18 mouse cellular contexts compared by ENCODE assay signal in the genomic region with DNA sequence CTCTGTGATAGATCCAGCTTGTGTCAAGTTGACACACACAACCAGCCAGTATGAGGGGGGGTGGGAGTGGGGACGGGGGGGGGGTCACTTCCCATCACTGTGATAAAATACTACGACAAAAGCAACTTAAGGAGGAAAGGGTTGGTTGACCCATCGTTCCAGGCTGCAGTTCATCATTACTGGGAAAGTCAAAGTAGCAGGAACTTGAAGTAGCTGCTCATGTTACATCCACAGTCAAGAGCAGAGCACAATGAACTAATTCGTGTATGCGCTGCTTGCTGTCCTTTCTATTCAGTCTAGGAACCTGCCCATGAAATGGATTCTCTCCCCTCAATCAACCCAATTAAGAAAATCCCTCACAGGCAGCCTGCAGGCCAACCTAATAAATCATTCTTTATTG.
"Had no signal": no experiment of that assay in that cellular context is flagged by ENCODE, and none has a peak within 500 bp of the region (broad histone marks: within the 10 kb centered on the region; RNA-seq: fewer than 3 reads in every experiment).

No protein-coding gene starts in this region.

- H3K9me3 ChIP-seq: liver, embryonic 15.5 days; lung, embryonic 15.5 days; megakaryocyte, embryonic 14.5 days; midbrain, embryonic 13.5 days; midbrain, embryonic 15.5 days; stomach, embryonic 15.5 days had no signal

- H3K4me2 ChIP-seq: liver, embryonic 15.5 days; lung, embryonic 15.5 days; midbrain, embryonic 11.5 days; midbrain, embryonic 13.5 days; midbrain, embryonic 15.5 days; stomach, embryonic 15.5 days had no signal

- H3K27ac ChIP-seq: liver, embryonic 15.5 days; lung, embryonic 15.5 days; macrophage; midbrain, embryonic 13.5 days; midbrain, embryonic 15.5 days; stomach, embryonic 15.5 days; stomach, postnatal 0 days had no signal

- H3K4me3 ChIP-seq: liver, embryonic 15.5 days; lung, embryonic 15.5 days; megakaryocyte, embryonic 14.5 days; midbrain, embryonic 13.5 days; midbrain, embryonic 15.5 days; stomach, embryonic 15.5 days had no signal

- H3K4me1 ChIP-seq: liver, embryonic 15.5 days; lung, embryonic 15.5 days; megakaryocyte, embryonic 14.5 days; midbrain, embryonic 13.5 days; midbrain, embryonic 15.5 days; stomach, embryonic 15.5 days had no signal

- H3K9ac ChIP-seq: liver, embryonic 15.5 days; liver, postnatal 0 days; lung, embryonic 15.5 days; midbrain, embryonic 13.5 days; midbrain, embryonic 15.5 days; stomach, embryonic 15.5 days had no signal

- ATAC-seq: liver, postnatal 0 days; lung, postnatal 0 days; midbrain, embryonic 13.5 days; midbrain, embryonic 15.5 days had no signal

- H3K36me3 ChIP-seq: liver, embryonic 15.5 days; lung, embryonic 15.5 days; midbrain, embryonic 13.5 days; midbrain, embryonic 15.5 days; stomach, embryonic 15.5 days had no signal

- H3K27me3 ChIP-seq: liver, embryonic 15.5 days; lung, embryonic 15.5 days; megakaryocyte, embryonic 14.5 days; midbrain, embryonic 13.5 days; midbrain, embryonic 15.5 days; stomach, embryonic 15.5 days had no signal

- DNase-seq: liver, postnatal 0 days; lung, adult 2 months; lung, postnatal 14 days; lung, postnatal 36 days; right cerebral cortex, postnatal 14 days; thymus, adult 2 months; thymus, postnatal 25 days; thymus, postnatal 4 days had no signal
